Mouse (Mus musculus) MEL (cell line): ENCODE measurements around the gene Ppp6r2. TPM values are rescaled to one million over a fixed set of nuclear protein-coding genes. Genes with fewer than 3 reads are reported as not detected.

ENCODE experiments used
- DNase-seq: peaks from one replicate; pipeline ENCODE4 v3.0.0; 2011; ENCODE audit warnings: low read depth, low spot score
- H3K27ac ChIP-seq: 2 replicates; pipeline ENCODE4 v1.5.1; 2012; ENCODE audit warnings: low read depth, mild to moderate bottlenecking, control low read depth, low read length, moderate library complexity; ENCODE audit not compliant: control insufficient read depth
- H3K27me3 ChIP-seq, 2 experiments: fragments of 150-350 bp in 1 of 2; sonication (generic) in 1 of 2; 2 replicates each; pipeline ENCODE4 v1.6.1; 2012; ENCODE audit warnings: low read length in 2 of 2, mild to moderate bottlenecking in 2 of 2, improper control_type of control experiment in 1 of 2, moderate library complexity in 1 of 2; ENCODE audit not compliant: insufficient read depth in 2 of 2, control insufficient read depth in 1 of 2
- H3K36me3 ChIP-seq, 2 experiments: 2 replicates each; pipeline ENCODE4 v1.6.1; 2012 to 2014; ENCODE audit warnings: low read length in 2 of 2, improper control_type of control experiment in 1 of 2, inconsistent platforms in 1 of 2, mild to moderate bottlenecking in 1 of 2; ENCODE audit not compliant: insufficient read depth in 2 of 2, control insufficient read depth in 1 of 2
- H3K4me1 ChIP-seq, 2 experiments: fragments of 150-350 bp in 1 of 2; sonication (generic) in 1 of 2; 2 replicates each; pipeline ENCODE4 v1.6.1; 2012; ENCODE audit warnings: low read length in 2 of 2, improper control_type of control experiment in 1 of 2, mild to moderate bottlenecking in 1 of 2; ENCODE audit not compliant: insufficient read depth in 2 of 2, control insufficient read depth in 1 of 2
- H3K4me3 ChIP-seq, 2 experiments: fragments of 150-350 bp in 1 of 2; sonication (generic) in 1 of 2; 2 replicates each; pipeline ENCODE4 v1.5.1; 2012; ENCODE audit warnings: low read depth in 2 of 2, low read length in 2 of 2, mild to moderate bottlenecking in 2 of 2, moderate library complexity in 2 of 2, control low read depth in 1 of 2, improper control_type of control experiment in 1 of 2; ENCODE audit not compliant: control insufficient read depth in 1 of 2, insufficient read depth in 1 of 2
- H3K79me2 ChIP-seq: 2 replicates; pipeline ENCODE4 v1.6.1; 2012; ENCODE audit warnings: mild to moderate bottlenecking, low read length, moderate library complexity; ENCODE audit not compliant: control insufficient read depth, poor library complexity, insufficient read depth
- H3K9ac ChIP-seq: 2 replicates; pipeline ENCODE4 v1.6.1; 2012; ENCODE audit warnings: low read depth, mild to moderate bottlenecking, control low read depth, low read length, moderate library complexity; ENCODE audit not compliant: control insufficient read depth, poor library complexity, severe bottlenecking
- H3K9me3 ChIP-seq: fragments of 150-350 bp; sonication (generic); replicated peaks from 2 replicates; pipeline ENCODE4 v1.6.1; 2012; ENCODE audit warnings: mild to moderate bottlenecking, low read length, improper control_type of control experiment, moderate library complexity; ENCODE audit not compliant: insufficient read depth
- BHLHE40 ChIP-seq: IDR thresholded peaks from 2 replicates; pipeline ENCODE4 v1.6.1; 2012; ENCODE audit warnings: low read depth, mild to moderate bottlenecking, inconsistent platforms, low read length, improper control_type of control experiment, borderline replicate concordance
- CHD1 ChIP-seq: IDR thresholded peaks from 2 replicates; pipeline ENCODE4 v1.6.1; 2012; ENCODE audit warnings: low read depth, mild to moderate bottlenecking, inconsistent platforms, low read length, improper control_type of control experiment
- E2F4 ChIP-seq: IDR thresholded peaks from 2 replicates; pipeline ENCODE4 v1.6.1; 2011; ENCODE audit warnings: low read depth, low read length, improper control_type of control experiment, borderline replicate concordance
- EP300 ChIP-seq, 2 experiments: IDR thresholded peaks; 2 replicates each; pipeline ENCODE4 v1.6.1; 2011; ENCODE audit warnings: improper control_type of control experiment in 2 of 2, low read length in 2 of 2, low read depth in 1 of 2, mild to moderate bottlenecking in 1 of 2
- ETS1 ChIP-seq: IDR thresholded peaks from 2 replicates; pipeline ENCODE4 v1.6.1; 2012; ENCODE audit warnings: low read depth, mild to moderate bottlenecking, inconsistent platforms, low read length, improper control_type of control experiment, moderate library complexity
- HCFC1 ChIP-seq: IDR thresholded peaks from 2 replicates; pipeline ENCODE4 v1.6.1; 2012; ENCODE audit warnings: low read depth, mild to moderate bottlenecking, inconsistent platforms, low read length, improper control_type of control experiment, moderate library complexity
- JUND ChIP-seq: IDR thresholded peaks from 2 replicates; pipeline ENCODE4 v1.6.1; 2011; ENCODE audit warnings: low read depth, mild to moderate bottlenecking, improper control_type of control experiment, low read length
- KAT2A ChIP-seq: conservative IDR thresholded peaks from 2 replicates; pipeline ENCODE4 v1.6.1; 2012; ENCODE audit warnings: low read depth, low read length, improper control_type of control experiment, inconsistent platforms
- MAFK ChIP-seq: IDR thresholded peaks from 2 replicates; pipeline ENCODE4 v1.6.1; 2011; ENCODE audit warnings: low read depth, mild to moderate bottlenecking, low read length, improper control_type of control experiment, borderline replicate concordance
- MAX ChIP-seq: IDR thresholded peaks from 2 replicates; pipeline ENCODE4 v1.6.1; 2011; ENCODE audit warnings: low read length, improper control_type of control experiment
- MXI1 ChIP-seq: IDR thresholded peaks from 2 replicates; pipeline ENCODE4 v1.6.1; 2011; ENCODE audit warnings: mild to moderate bottlenecking, low read depth, low read length, improper control_type of control experiment
- MYB ChIP-seq: IDR thresholded peaks from 2 replicates; pipeline ENCODE4 v1.6.1; 2011; ENCODE audit warnings: mild to moderate bottlenecking, low read depth, low read length, improper control_type of control experiment
- NELFE ChIP-seq: IDR thresholded peaks from 2 replicates; pipeline ENCODE4 v1.6.1; 2011; ENCODE audit warnings: low read depth, low read length, improper control_type of control experiment
- POLR2AphosphoS2 ChIP-seq: IDR thresholded peaks from 2 replicates; pipeline ENCODE4 v1.6.1; 2011; ENCODE audit warnings: low read length, improper control_type of control experiment
- POLR2AphosphoS5 ChIP-seq: IDR thresholded peaks from 2 replicates; pipeline ENCODE4 v1.6.1; 2012; ENCODE audit warnings: low read depth, borderline replicate concordance, mild to moderate bottlenecking, inconsistent platforms, low read length, moderate library complexity, mixed read lengths
- RAD21 ChIP-seq: IDR thresholded peaks from 2 replicates; pipeline ENCODE4 v1.6.1; 2011; ENCODE audit warnings: mild to moderate bottlenecking, low read depth, low read length, improper control_type of control experiment
- RCOR1 ChIP-seq: IDR thresholded peaks from 2 replicates; pipeline ENCODE4 v1.6.1; 2012; ENCODE audit warnings: low read depth, mild to moderate bottlenecking, inconsistent platforms, low read length, improper control_type of control experiment
- SMC3 ChIP-seq: IDR thresholded peaks from 2 replicates; pipeline ENCODE4 v1.6.1; 2011; ENCODE audit warnings: low read depth, low read length, improper control_type of control experiment
- TAL1 ChIP-seq: IDR thresholded peaks from 2 replicates; pipeline ENCODE4 v1.6.1; 2012; ENCODE audit warnings: mild to moderate bottlenecking, inconsistent platforms, low read length, moderate library complexity, mixed read lengths
- TBP ChIP-seq: IDR thresholded peaks from 2 replicates; pipeline ENCODE4 v1.8.0; 2011; ENCODE audit warnings: low read depth, low read length, improper control_type of control experiment
- TCF12 ChIP-seq: IDR thresholded peaks from 2 replicates; pipeline ENCODE4 v1.6.1; 2014; ENCODE audit warnings: low read depth, mild to moderate bottlenecking, inconsistent platforms, low read length, improper control_type of control experiment, moderate library complexity
- UBTF ChIP-seq: IDR thresholded peaks from 2 replicates; pipeline ENCODE4 v1.6.1; 2012; ENCODE audit warnings: low read depth, mild to moderate bottlenecking, inconsistent platforms, low read length, improper control_type of control experiment, moderate library complexity, borderline replicate concordance; ENCODE audit not compliant: insufficient read depth
- USF1 ChIP-seq: IDR thresholded peaks from 2 replicates; pipeline ENCODE4 v1.6.1; 2014; ENCODE audit warnings: low read depth, mild to moderate bottlenecking, inconsistent platforms, low read length, improper control_type of control experiment, moderate library complexity
- USF2 ChIP-seq, 2 experiments: IDR thresholded peaks; 2 replicates each; pipeline ENCODE4 v1.6.1; 2011 to 2012; ENCODE audit warnings: improper control_type of control experiment in 2 of 2, low read length in 2 of 2, borderline replicate concordance in 1 of 2, inconsistent platforms in 1 of 2, low read depth in 1 of 2, mild to moderate bottlenecking in 1 of 2; ENCODE audit not compliant: insufficient read depth in 1 of 2
- ZKSCAN1 ChIP-seq: IDR thresholded peaks from 2 replicates; pipeline ENCODE4 v1.6.1; 2012; ENCODE audit warnings: low read depth, mild to moderate bottlenecking, inconsistent platforms, low read length, improper control_type of control experiment, moderate library complexity
- ZMIZ1 ChIP-seq: IDR thresholded peaks from 2 replicates; pipeline ENCODE4 v1.6.1; 2012; ENCODE audit warnings: low read depth, mild to moderate bottlenecking, inconsistent platforms, low read length, improper control_type of control experiment, moderate library complexity
- ZNF384 ChIP-seq: IDR thresholded peaks from 2 replicates; pipeline ENCODE4 v1.6.1; 2012; ENCODE audit warnings: low read depth, mild to moderate bottlenecking, inconsistent platforms, low read length, improper control_type of control experiment
- polyA plus RNA-seq, 2 experiments: library from polyadenylated mRNA; stranded (reverse) in 1 of 2; unstranded in 1 of 2; fragments of >175 nt in 1 of 2; fragments of >200 nt in 1 of 2; gene quantifications; 2 replicates each; pipeline versions ENCODE4 v1.2.1 to v1.2.4; 2012; ENCODE audit warnings: low replicate concordance in 2 of 2, low read depth in 1 of 2; ENCODE audit not compliant: insufficient read length in 2 of 2, insufficient read depth in 1 of 2, missing spikeins in 1 of 2
- total RNA-seq: library from RNA; depleted of rRNA; stranded (reverse); fragments of 300-350 nt; gene quantifications from 2 replicates; pipeline ENCODE4 v1.2.3, GENCODE M21; 2012

The Ppp6r2 gene
- total and polyA plus RNA-seq, 3 experiments: 15.5 to 23.2 TPM; not detected in 1

DNA sequence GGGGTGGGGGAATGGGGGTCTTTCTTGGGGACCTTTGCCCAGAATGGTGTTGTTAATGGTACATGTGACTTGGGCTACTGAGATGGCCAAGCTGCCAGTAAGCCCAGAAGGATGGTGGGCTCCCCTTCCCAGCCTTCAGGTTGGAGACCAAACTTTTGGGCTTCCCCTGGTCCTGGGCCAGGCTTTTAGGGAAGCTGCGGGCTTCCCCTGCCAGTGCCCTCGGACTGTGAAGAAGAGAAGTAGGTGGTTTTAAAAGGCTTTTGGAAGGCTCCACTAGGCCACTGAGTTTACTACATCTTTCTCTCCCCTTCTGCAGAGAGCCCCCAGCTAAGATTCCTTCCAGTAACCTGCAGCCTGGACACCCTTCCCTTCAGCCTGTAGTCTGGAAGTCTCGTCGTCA, 112.3 kb downstream of the Ppp6r2 start:
- H3K9ac ChIP-seq: peak overlapping the region; percentile 86
- peaks cover 16% of the 10 kb centered on the region for H3K79me2 ChIP-seq
- no peaks in the 10 kb centered on the region for H3K27me3 ChIP-seq
- H3K4me3 ChIP-seq: peak overlapping the region; percentile 81 to 98
- H3K4me1 ChIP-seq: peaks cover 4 to 14% of the 10 kb centered on the region in 2 experiments; a peak in 3 of 4 replicates
- H3K27ac ChIP-seq: peak overlapping the region; percentile 38
- peak; percentile 59 for DNase-seq
- TF ChIP-seq POLR2AphosphoS2 (no peak), RAD21 (no peak), ETS1 (0 out of 2 replicates have a peak, but pooled peaks have one; percentile 8), MAFK (no peak)
- TF ChIP-seq, all 39 proteins: peak for 1
- Histone ChIP-seq H3K9me3 (no peaks in the 10 kb centered on the region), H3K36me3 (peaks cover 0 to 14% of the 10 kb centered on the region in 2 experiments)

DNA sequence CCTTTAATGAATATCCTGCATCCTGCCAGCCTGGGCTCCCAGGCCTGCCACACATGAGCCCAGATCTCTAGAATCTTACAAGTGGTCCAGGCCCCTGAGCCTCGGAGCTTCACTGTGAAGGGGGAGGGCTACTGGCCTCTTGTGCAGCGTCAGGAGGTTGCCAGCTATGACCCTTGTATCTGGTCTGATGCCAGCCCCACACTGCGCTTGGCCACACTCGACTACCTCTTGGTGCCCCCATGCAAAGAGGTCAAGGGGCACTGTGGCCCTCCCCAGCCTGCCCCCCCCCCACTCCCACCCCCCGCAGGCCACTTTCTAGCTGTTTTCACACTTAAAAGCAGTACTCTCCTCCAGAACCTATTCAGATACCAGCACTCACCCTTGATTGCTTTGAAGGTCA, 115.1 kb downstream of the Ppp6r2 start:
- H3K27me3 ChIP-seq: peaks cover 2% of the 10 kb centered on the region in 2 experiments; a peak in 2 of 4 replicates
- 0 out of 2 replicates have a peak, but pooled peaks have one; percentile 32 for TF ChIP-seq POLR2AphosphoS2
- no peak for TF ChIP-seq MAX
- TF ChIP-seq USF1: no peak
- TF ChIP-seq MYB: no peak
- TF ChIP-seq JUND: no peak
- TF ChIP-seq, all 39 proteins: peak for 1
- Histone ChIP-seq H3K9ac (no peak overlapping the region), H3K27ac (no peak overlapping the region), H3K36me3 (peaks cover 0 to 14% of the 10 kb centered on the region in 2 experiments), H3K79me2 (peaks cover 16% of the 10 kb centered on the region), H3K4me3 (no peak overlapping the region), H3K9me3 (no peaks in the 10 kb centered on the region), H3K4me1 (peaks cover 4 to 14% of the 10 kb centered on the region in 2 experiments; a peak in 3 of 4 replicates)
- DNase-seq: no peak

DNA sequence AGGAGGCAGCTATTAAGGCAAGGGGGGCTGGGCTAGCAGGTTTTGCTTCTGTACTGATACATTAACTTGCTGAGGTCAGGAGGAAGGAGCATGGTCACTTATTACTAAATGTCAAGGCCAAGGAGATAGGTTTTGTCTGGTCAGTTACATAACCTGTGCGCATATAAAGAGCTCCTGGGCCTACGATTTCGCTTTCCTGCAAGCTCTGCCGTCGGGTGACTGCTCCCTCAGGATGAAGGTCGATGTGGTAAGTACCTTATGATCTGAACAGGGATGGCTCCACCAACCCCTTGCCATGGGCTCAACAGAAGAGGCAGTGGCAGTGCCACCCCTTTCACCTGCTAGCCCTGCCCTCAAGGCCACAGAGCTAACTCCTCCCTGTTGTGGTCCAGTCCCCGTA, 122.9 kb downstream of the Ppp6r2 start, which contains the start of gene Miox:
Miox (plus strand) TSS at position 128 of the 400 bp plus-strand sequence.
- Histone ChIP-seq H3K4me3 (no peak within 1 kb of the TSS), H3K27ac (no peak within 1 kb of the TSS), H3K36me3 (no peaks in the 10 kb centered on the region), H3K27me3 (peaks cover 2 to 4% of the 10 kb centered on the region in 2 experiments; a peak in 3 of 4 replicates), H3K4me1 (no peaks in the 10 kb centered on the region), H3K9ac (no peak within 1 kb of the TSS), H3K9me3 (no peaks in the 10 kb centered on the region), H3K79me2 (no peaks in the 10 kb centered on the region)
- no peak for TF ChIP-seq TCF12
- no peak for TF ChIP-seq KAT2A
- TF ChIP-seq NELFE: no peak
- TF ChIP-seq E2F4: no peak
- no peak for TF ChIP-seq ZNF384
- TF ChIP-seq ZKSCAN1: no peak
- no peak for TF ChIP-seq MXI1
- no peak for TF ChIP-seq EP300 (IDR thresholded peaks at IDR 0.05; ENCODE audit: low read depth in 1 of 2, low read length in 2 of 2)
- TF ChIP-seq POLR2AphosphoS5: no peak
- TF ChIP-seq UBTF: no peak
- TF ChIP-seq ZMIZ1: no peak
- TF ChIP-seq HCFC1: no peak
- no peak for TF ChIP-seq BHLHE40
- TF ChIP-seq SMC3: no peak
- no peak for TF ChIP-seq RCOR1
- TF ChIP-seq USF1: no peak
- TF ChIP-seq USF2 (IDR thresholded peaks at IDR 0.05; ENCODE audit: borderline replicate concordance in 1 of 2, insufficient read depth in 1 of 2, low read depth in 1 of 2, low read length in 2 of 2): no peak
- TF ChIP-seq CHD1: no peak
- TF ChIP-seq TBP: no peak
- no peak for TF ChIP-seq TAL1
- DNase-seq: no peak
